Mouse (Mus musculus) bone marrow, adult 2 months (tissue): Measurements from ENCODE around the gene Dnajc5. TPM values are rescaled to one million over a fixed set of nuclear protein-coding genes. Genes with fewer than 3 reads are reported as not detected.

ENCODE experiments used
- H3K27ac ChIP-seq: fragments of 200-500 bp; 2 replicates; pipeline ENCODE4 v1.5.1; 2012; ENCODE audit warnings: low read depth, mild to moderate bottlenecking, control low read depth, inconsistent platforms, low read length; ENCODE audit not compliant: control insufficient read depth, poor library complexity, insufficient read depth
- H3K4me1 ChIP-seq: fragments of 200-500 bp; 2 replicates; pipeline ENCODE4 v1.6.1; 2011; ENCODE audit warnings: low read length; ENCODE audit not compliant: control insufficient read depth, insufficient read depth
- H3K4me3 ChIP-seq: fragments of 200-500 bp; replicated peaks from 2 replicates; pipeline ENCODE3; 2011; ENCODE audit warnings: mild to moderate bottlenecking, low read depth, low read length, control low read depth; ENCODE audit not compliant: control insufficient read depth
- CTCF ChIP-seq: fragments of 200-500 bp; IDR thresholded peaks from 2 replicates; pipeline ENCODE4 v1.5.1; 2011; ENCODE audit warnings: low read length, control low read depth; ENCODE audit not compliant: control insufficient read depth, insufficient read depth
- POLR2A ChIP-seq: fragments of 200-500 bp; IDR thresholded peaks from 2 replicates; pipeline ENCODE4 v1.6.1; 2011; ENCODE audit warnings: low read depth, mild to moderate bottlenecking, control low read depth, low read length, borderline replicate concordance; ENCODE audit not compliant: control insufficient read depth
- WGBS: fragments of 180-500 bp; shearing (Covaris S2); methylation state at CpG from one replicate; pipeline ENCODE4 v1.1.7; 2018; 5-methylcytosine and 5-hydroxymethylcytosine counted together
- polyA plus RNA-seq: library from polyadenylated mRNA; stranded (reverse); fragments of >200 nt; gene quantifications from 2 replicates; pipeline ENCODE4 v1.2.4, GENCODE M21; 2011; ENCODE audit warnings: low replicate concordance; ENCODE audit not compliant: missing spikeins, insufficient read depth, insufficient read length

Dnajc5 gene
- 24.4 and 43.8 TPM in 2 replicates for polyA plus RNA-seq

GRCm38 (mm10) chr2:181520118-181520935 lies at the start of gene Dnajc5:
Dnajc5 (plus strand) TSS chr2:181520485.
- peak within 1 kb of the TSS; percentile 100 for H3K27ac ChIP-seq
- H3K4me3 ChIP-seq, result peak within 1 kb of the TSS; percentile 81
- H3K4me1 ChIP-seq, result peaks cover 2% of the 10 kb centered on the region; the same call in 1 of the 2 replicates
- WGBS, result under 1% methylated on average over 74 of the region's 74 CpGs
- TF ChIP-seq POLR2A, result peak; percentile 84
- TF ChIP-seq CTCF, result peak; percentile 14; the same call in 1 of the 2 replicates

GRCm38 (mm10) chr2:181471246-181471645 lies 49.0 kb upstream of the Dnajc5 start:
- Histone ChIP-seq H3K27ac (no peak overlapping the region), H3K4me1 (no peaks in the 10 kb centered on the region), H3K4me3 (no peak overlapping the region)
- 12% methylated on average over 5 of the region's 5 CpGs for WGBS
- TF ChIP-seq CTCF (no peak), POLR2A (no peak)

- no peaks in the 10 kb centered on the region for H3K4me1 ChIP-seq
- no peak overlapping the region for H3K4me3 ChIP-seq
- TF ChIP-seq CTCF, result no peak
- no peak for TF ChIP-seq POLR2A
- 55% methylated on average over 1 of the region's 1 CpGs for WGBS
- no peak overlapping the region for H3K27ac ChIP-seq
Measured at GRCm38 (mm10) chr2:181472256-181472827, 47.9 kb upstream of the Dnajc5 start.

- WGBS, result 13% methylated on average over 2 of the region's 2 CpGs
- no peak overlapping the region for H3K4me3 ChIP-seq
- TF ChIP-seq POLR2A (no peak), CTCF (no peak)
- peaks cover 1% of the 10 kb centered on the region; the same call in 1 of the 2 replicates for H3K4me1 ChIP-seq
- no peak overlapping the region for H3K27ac ChIP-seq
Measured at GRCm38 (mm10) chr2:181483120-181483519, 37.2 kb upstream of the Dnajc5 start.

- peaks cover 1% of the 10 kb centered on the region; the same call in 1 of the 2 replicates for H3K4me1 ChIP-seq
- 4% methylated on average over 7 of the region's 7 CpGs for WGBS
- H3K4me3 ChIP-seq, result no peak overlapping the region
- TF ChIP-seq POLR2A (no peak), CTCF (no peak)
- peak overlapping the region; percentile 25 for H3K27ac ChIP-seq
Measured at GRCm38 (mm10) chr2:181483562-181484318, 36.5 kb upstream of the Dnajc5 start.

- H3K4me3 ChIP-seq, result no peak overlapping the region
- peaks cover 1% of the 10 kb centered on the region; the same call in 1 of the 2 replicates for H3K4me1 ChIP-seq
- H3K27ac ChIP-seq, result no peak overlapping the region
- WGBS, result 63% methylated on average over 6 of the region's 6 CpGs
- no peak for TF ChIP-seq CTCF
Measured at GRCm38 (mm10) chr2:181484456-181485233, 35.6 kb upstream of the Dnajc5 start.

GRCm38 (mm10) chr2:181485741-181486140 lies 34.5 kb upstream of the Dnajc5 start:
- Histone ChIP-seq H3K27ac (no peak overlapping the region), H3K4me3 (no peak overlapping the region), H3K4me1 (peaks cover 1% of the 10 kb centered on the region; the same call in 1 of the 2 replicates)
- TF ChIP-seq CTCF, result no peak
- no peak for TF ChIP-seq POLR2A
- 69% methylated on average over 1 of the region's 1 CpGs for WGBS
